Mouse (Mus musculus) urinary bladder, postnatal 25 days (tissue): ENCODE data around the gene Pigf.

Source experiments
- DNase-seq: peaks from one replicate; pipeline ENCODE4 v3.0.0; 2022; ENCODE audit warnings: low spot score

Gene Pigf

DNA sequence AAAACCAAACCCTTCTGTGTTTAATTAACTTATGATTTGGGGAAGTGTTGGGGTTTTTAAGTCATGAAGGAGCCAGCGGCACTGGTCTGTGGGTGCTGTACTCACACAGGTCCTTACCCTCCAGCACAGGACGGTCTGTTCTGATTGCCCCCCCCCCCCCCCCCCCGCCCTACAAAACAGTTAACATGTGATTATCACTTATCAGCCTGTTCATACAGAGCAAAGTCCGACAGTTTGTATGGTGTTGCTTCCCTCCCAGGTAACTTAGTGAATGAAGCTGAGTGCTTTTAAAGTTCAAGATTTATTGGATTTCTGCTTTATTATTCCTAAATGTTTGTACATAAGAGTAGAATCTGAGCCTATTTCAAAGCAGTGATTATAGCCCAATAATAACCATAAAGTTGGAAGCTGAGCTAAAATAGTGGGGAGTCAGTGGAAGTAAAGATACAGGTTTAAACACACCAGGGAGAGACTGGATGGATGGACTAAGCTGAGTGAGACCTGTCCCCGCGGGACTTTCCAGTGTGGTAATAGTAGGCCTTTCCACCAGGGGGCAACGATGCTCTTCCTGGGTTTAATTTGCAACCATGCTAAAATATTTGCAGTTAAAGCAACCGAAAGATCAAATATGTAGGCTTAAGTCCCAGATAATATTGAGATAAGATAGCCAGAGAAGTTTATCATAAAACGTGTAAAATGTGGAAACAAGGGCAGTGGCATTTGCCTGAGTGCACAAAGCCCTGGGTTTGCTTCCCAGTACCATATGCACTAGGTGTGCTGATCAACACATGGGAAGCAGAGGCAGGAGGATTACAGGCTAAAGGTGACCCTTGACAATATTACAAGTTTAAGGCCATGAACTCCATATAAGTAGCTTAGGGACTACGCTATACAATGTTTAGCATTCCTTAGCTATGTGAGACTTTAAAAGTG lies 11.2 kb upstream of the Pigf start:
- DNase-seq, result peak; percentile 34

DNA sequence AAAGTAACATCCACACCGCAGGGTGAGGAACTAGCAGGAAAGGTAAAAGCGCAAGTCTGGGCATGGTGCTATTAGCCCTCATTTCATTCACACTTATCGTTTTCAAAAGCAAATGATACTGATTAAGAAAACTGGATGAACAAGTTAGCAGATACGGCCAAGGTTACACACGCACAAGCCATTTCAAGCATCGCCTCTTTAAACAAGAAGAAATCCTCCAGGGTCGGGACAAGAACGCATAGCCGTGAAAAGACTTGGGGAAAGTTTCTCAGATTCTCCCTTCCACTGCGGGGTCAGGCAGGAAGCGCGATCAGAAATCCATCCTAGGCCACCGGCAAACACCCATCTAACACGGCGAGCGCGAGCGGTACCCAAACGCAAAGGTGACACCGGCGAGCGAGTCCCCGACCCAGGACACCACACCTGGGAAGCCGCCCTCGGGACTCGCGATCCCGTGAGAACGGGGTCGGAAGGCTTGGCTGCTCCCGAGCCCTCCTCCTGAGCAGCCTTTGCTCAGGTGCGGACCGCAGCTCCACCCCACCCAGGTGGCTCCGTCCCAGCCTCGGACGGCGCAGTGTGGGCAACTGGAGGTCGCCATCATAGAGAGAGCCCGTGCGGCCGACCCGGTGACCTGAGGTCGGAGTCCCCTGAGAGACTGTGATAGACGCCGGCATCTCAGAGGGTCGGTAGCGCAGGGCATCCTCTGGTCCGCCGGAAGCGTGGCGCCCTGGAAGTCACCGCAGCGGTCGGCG lies 539 bp downstream of the Pigf start:
- peak; percentile 30 for DNase-seq

DNA sequence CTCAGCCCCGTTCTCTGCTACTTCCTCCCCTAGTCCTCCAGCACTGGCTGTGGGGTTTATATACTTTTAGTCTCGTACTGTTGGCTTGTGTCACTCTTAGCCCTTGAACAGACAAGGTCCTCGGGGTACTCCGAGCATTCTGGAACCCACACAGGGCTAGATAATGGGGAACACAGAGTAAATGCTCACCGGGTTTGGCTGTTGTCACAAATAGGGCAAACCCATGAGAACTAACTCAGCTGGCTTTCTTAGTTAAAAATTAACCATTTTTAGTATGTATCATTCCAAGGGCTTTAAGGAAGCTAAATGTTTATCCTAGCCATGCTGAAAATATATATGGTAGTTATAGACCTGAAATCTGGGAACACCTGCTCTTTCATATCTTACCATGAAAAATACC lies 5.5 kb downstream of the Pigf start:
- DNase-seq, result no peak

DNA sequence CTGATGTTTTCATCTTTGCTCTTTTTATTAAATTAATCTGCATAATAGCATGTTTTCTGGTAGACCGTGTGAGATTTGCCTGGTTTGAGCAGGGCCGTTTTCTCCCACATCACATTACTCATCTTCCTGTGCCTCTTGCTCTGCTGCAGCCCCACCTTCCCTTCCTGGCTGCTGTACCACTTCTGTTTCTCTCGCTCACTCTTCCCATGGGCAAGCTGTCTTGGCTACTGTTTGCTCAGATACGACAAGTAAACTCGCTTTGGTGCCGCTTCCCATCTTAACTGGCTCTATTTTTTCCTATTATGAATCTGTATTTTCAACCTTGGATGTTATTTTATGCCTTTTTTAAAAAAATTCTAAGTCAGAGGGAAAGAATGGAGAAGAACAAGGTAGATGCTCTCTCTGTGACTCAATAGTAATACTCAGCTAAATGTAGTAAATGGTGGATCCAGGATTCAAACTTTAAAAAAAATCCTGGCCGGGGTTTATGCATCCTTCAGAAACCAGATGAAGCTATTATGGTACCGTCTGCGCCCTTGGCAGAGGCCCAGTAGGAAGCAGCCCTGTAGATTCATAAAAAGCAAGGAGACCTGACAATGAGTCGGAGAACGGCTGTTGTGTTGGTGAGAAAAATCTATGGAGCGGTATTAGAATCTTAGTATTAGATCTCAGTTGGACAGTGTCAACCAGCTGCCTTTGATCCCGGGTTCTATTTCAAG lies 13.7 kb downstream of the Pigf start:
- DNase-seq, result no peak

DNA sequence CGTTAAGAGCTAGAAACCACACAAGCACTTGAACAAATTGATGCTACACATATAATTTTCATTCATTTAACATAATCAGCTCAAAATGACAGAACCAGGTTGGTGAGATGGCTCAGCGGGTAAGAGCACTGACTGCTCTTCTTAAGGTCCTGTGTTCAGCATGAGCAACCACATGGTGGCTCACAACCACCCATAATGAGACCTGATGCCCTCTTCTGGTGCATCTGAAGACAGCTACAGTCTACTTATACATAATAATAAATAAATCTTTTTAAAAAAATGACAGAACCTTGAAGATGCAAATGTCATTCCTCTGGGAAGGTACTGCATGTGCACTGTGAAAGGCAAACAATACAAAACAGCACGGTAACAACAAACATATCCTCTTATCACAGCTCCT lies 16.3 kb downstream of the Pigf start:
- no peak for DNase-seq

DNA sequence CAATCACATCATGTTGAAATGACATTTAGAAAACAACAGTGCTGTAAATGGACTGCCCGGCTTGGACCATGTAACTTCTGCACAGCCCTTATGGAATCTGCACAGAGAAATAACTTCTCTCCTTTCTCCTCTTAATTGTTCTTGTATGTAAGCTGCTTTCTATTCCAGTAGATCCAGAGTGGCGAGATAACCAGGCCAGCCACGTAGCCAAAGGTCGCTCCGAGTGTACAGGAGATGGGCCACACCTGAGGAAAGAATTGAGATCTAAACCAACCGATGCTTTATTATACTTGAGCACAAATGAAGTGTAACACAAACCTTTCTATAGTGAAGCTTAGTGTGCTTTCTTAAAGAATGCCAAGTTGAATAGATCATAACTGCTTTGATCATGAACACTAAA lies 27.9 kb downstream of the Pigf start:
- DNase-seq, result no peak

DNA sequence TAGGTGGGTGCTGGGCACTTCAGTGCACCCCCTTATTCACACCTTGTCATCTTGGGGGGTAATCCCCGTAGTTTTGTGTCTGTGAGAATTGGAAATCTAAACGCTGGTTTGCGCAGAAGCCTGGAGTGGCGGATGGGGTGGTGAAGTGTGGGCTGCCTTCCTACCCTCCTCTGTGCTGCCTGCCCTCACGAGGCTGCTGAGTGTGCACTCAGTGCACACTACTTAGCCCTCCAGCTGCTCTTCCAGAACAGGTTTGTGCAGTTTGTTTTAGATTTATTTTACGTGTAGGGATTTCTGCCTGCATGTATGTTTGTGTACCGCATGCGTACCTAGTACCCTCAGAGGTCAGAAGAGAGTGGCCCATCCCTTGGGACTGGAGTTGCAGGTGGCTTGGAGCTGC lies 33.9 kb downstream of the Pigf start:
- DNase-seq, result no peak

DNA sequence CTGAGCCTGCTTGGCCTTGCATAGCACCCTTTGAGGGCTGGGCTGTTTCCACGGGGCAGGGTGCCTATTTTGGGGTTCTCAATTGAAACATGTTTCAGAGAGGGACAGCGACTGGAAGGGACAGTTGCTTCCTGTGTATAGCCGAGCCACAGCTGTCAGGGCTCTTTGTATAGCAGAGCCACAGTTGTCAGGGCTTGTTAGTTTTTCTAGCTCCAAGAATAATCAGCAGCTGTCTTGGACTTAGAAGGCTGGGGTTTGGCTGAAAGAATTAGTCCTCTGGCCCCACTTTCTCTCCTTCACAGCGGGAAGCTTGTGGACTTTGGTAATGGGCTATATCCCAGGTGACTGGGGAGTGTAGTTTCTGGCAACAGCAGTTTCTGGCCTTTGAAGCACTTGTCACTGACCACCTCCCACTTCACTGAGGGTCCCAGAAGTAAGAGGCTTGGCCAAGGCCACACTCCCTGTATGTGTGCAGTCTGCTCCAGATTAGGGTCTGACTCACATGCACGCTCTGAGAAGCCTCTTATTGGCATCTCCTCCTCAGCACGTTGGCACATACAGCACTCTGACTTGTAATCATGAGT lies 36.5 kb downstream of the Pigf start:
- DNase-seq, result no peak

DNA sequence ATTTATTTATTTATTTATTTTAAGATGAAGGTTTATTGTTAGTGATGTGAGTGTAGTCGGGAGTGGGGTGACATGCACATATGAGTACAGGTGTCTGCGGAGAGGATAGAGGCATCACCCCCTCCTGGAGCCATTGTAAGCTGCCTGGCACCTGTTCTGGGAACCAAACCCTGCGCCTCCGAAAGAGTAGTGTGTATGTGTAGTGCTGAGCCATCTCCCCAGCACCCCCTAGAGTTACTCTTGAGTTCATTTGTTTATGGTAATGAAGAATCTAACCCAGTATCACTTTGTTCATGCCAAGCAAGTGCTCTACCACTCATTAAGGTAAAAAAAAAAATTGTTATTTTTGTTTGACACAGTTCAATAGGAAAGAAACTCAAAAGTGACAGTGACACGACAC lies 37.0 kb downstream of the Pigf start:
- no peak for DNase-seq

DNA sequence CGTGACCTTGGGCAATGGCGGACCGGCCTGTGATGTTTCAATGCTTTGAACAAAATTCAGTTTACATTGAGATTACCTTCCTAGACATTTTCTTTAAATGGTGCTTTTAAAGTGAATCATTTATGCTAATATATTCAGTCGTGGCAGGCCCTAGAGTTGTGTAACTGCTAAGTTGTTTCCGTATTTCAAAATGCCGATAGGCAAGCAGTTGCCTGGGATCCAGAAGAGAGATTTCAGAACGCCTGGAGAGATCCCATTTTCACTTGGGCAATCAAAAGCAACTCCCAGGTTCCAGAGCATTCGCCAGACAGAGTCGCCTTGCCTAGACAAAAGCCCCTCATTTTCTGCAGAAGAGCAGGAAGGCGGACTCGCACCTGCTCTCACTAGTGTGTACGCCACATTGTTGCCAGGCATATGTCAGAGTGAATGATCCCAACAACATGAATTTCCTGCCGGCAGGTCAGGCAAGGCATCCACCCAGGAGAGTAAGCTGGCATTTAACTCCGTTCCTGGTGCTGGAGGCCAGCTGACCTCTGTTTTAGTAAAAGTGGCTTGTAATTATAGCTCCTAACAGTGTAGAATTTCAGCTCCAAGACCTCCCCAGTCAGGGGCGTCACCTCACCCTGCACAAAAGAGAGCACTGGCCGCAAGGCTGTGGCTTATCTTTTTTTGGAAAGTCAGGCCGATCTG lies 38.6 kb downstream of the Pigf start:
- DNase-seq, result no peak

DNA sequence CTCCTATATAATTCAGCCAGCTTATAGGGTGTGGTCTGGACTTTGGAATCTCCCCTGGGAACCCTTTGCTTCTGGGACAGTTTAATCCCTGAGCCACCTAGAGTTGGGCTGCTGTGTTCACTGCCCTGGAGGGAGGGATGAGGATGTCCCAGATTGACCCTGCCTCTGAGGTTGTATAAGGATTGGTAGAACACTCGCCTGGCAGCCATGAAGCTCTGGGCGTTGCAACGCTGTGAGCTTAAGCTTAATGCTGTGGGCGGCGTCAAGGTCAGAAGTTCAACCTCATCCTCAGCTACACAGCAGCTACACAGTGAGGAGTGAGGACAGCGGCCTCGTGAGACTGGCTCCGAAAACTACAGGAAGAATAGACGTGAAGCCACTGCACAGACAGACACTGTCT lies 42.7 kb downstream of the Pigf start:
- no peak for DNase-seq

DNA sequence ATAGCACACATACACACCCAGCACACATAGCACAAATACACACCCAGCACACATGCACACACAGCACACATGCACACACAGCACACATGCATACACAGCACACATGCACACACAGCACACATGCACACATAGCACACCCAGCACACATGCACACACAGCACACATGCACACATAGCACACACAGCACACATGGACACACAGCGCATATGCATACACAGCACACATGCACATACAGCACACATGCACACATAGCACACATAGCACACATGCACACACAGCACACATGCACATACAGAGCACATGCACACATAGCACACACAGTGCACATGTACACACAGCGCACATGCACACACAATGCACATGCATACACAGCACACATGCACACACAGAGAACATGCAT lies 43.5 kb downstream of the Pigf start:
- DNase-seq, result no peak

DNA sequence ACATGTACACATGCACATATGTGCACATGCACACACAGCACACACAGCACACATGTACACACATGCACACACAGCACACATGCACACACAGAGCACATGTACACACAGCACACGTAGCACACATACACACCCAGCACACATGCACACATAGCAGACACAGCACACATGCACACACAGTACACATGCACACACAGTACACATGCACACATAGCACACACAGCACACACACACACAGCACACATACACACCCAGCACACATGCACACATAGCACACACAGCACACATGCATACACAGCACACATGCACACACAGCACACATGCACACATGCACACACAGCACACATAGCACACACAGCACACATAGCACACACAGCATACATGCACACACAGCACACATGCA lies 44.0 kb downstream of the Pigf start:
- DNase-seq, result no peak

DNA sequence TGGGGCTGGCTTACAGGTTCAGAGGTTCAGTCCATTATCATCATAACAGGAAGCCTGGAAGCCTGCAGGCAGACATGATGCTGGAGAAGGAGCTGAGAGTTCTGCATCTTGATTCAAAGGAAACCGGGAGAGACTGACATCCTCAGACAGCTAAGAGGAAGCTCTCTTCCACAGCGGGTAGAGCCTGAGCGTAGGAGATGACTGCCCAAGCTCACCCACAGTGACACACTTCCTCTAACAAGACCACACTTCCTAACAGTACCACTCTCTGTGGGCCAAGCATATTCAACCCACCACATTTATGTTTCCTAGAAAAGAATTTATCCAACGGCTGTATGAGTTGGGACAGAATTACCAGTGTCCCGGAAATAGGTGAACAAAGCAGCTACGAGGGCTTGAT lies 46.7 kb downstream of the Pigf start:
- DNase-seq, result no peak

DNA sequence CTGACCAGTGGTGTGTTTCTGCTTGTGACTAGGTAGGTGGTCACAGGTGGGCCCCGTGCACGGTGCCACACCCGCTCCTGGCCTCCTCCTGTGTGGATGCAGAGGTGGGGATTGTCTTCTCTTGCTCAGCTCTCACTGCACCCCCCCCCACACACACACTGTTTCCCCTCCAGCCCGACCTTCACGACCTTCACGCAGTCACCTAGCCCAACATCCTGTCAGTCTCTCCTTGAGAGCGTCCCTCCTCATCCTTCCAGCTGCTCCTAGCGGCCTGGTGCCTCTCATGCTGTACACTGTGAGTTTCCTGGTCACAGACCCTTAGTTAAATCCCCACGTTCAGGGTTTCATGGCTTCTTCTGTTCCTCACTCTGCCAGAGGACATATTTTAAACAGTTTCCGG lies 48.8 kb downstream of the Pigf start:
- no peak for DNase-seq

DNA sequence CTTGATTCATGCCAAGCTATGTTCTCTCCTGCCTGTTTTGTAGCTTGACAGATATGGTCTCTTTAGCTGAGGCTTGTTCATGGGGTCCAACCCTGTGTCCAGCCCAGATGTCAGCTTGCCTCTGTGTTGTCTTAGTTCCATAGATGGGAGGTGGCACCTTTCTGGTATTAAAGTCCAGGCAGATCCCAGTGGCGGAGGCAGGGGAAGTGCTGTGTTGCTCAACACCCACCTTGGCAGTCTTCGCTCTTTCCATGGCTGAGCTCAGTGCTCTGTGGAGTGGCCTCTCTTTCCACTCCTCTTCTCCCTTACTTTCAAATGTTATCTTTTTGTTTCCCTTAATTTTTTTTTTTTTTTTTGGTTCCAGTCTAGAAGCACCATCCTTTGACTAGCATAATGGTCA lies 52.1 kb downstream of the Pigf start:
- DNase-seq, result no peak

DNA sequence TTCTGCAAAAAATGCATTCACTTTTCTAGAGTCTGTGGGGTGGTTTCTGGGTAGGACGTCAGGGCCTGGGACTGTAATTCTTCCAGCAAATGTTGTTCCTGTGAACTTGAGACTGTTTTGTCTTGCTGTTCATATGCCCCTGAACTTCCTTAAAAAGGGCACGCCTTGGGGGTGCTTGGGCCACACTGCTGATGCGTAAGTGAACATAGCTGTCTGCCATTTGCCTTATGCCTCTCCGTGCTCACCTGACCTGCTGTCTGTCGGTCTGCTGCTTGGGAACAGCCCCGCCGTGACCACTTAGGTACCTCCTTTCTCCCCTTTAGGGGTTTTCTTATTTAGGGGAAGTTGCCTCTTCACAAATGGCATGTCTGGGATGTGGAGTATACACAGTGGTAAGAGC lies 53.3 kb downstream of the Pigf start:
- no peak for DNase-seq

DNA sequence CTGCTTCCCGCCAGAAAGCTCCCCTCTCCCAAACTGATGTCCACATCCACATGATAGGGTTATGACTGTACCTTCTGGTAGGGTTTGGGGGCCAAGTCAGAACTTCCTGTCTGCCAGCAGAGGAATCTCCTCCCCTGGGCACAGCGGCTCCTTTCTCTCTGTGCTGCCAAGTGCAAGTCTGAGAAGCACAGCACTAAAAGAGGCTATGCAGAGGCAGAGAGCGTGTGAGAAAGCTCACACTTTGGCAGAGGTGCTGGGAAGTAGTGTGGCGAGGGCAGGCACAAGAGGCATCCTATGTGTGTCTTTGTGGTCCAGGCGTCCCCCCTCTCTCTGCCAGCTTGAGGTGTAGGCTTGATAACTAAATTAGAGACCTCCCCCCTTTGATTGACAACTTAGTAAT lies 54.2 kb downstream of the Pigf start:
- DNase-seq, result no peak

DNA sequence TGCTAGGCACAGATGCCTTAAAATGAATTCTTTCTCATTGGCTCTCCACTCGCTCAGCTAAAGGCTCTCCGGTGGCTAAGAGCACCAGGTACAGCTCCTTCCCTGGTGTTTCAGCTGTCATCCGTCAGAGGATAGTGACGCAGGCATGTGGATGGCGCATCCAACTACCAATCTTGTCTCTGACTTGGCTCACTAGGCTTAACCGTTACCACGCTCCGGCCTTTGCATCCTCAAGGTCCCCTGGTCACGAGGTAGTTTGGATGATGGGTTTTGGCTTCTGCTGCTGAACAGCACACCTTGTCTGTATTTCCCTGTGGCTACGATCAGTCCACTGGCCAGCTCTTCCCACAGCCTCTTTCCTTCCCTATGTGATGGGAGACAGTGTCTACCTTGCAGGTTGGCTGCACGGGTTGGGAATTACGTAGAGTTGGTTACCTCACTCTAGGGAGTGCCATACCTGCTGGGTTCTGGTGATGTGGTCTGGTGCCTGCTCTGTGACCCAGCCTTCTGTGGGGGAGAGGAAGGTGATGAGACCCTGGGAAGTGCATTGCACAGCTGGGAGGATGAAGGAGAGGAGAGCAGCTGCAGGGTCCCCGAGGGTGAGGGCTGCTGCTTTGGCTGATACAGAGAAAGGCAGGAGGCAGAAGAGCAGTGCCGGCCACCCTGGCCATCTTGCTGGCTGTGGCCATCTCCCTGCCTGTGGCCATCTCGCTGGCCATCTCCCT lies 55.0 kb downstream of the Pigf start:
- no peak for DNase-seq

DNA sequence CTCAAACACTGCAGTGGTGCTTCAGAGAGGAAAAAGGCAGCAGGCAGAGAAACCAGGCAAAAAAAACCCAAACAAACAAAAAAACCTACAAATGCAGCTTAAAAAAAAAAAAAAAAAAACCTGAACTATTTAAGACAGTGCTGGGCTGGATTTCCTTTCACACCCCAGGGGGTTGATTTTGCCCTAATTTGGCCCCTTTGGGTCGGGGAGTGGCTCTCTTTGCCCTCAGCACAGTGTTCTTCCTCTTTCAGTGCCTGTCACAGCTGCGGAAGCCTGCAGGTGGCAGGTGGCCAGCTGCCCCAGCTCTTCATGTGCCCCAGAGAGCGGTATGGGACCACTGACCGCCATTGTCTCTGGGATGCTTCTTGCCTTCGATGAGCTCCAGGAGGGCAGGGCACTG lies 55.6 kb downstream of the Pigf start:
- DNase-seq, result no peak

DNA sequence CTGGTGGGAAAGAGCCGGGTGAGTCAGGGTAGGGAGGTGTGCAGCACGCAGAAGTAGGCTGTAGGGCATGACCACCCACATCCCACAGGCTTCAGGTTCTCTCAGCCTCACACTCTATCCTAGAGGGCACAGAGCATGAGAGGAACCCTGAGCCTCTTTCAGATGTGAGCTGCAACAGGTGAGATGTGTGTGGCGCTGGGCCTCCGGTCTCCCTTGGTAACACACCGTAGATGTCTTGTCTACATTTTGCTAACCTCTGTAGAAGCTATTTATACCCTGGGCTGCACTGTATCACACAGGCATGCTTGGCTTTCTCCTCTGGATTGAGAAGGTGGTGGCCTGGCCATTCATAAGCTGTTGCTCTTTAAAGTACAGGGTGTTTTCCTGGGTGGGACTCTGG lies 56.6 kb downstream of the Pigf start:
- no peak for DNase-seq
